Comparison of ENCODE assay signal across 9 mouse cellular contexts in the genomic region with DNA sequence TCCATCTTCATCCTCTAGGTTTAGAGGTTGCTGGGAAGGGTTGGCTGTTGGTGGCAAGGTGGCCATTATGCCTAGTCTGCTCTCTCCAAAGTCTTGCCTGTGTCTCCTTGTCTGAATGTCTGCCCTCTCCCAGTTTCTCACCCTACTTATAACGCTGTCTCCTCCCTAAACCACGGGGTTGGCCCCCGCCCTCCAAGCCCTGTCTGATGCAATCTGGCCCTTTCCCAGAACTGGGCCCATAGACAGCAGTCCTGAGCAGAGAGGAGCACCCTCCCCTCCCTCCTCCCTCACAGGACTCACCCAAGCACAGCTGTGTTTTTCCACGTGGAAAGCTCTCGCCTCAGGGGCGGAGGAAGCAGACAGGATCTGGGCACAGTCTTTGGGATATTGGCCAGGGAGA. TPM values are rescaled to one million over a fixed set of nuclear protein-coding genes. Genes with fewer than 3 reads are reported as not detected.
A peak's percentile ranks its signal among the peaks of the same experiment; 100 is the strongest.
DNase-seq lines count a peak whose midpoint lies in the region; ATAC-seq and TF ChIP-seq lines count a peak whose summit lies in the region.
"Had no signal": no experiment of that assay in that cellular context is flagged by ENCODE, and none has a peak within 500 bp of the region (broad histone marks: within the 10 kb centered on the region; RNA-seq: fewer than 3 reads in every experiment).

No protein-coding gene starts in this region.

- TF ChIP-seq POLR2A in CH12.LX (IDR thresholded peaks at IDR 0.05; ENCODE audit: low read depth, low read length): 0 out of 2 replicates have a peak, but pooled peaks have one; percentile 22

- no peaks in the 10 kb centered on the region for H3K27me3 ChIP-seq in CH12.LX (replicated peaks)
- H3K27me3 ChIP-seq in Patski: no peaks in the 10 kb centered on the region
- no peaks in the 10 kb centered on the region for H3K27me3 ChIP-seq in hindbrain, postnatal 0 days (ENCODE audit: insufficient read depth, low read length)
- no peaks in the 10 kb centered on the region for H3K27me3 ChIP-seq in forebrain, embryonic 16.5 days (replicated peaks; ENCODE audit: control insufficient read depth, insufficient read depth, low read length)

- dilution Hi-C loops in CH12.LX (cut with MboI; ENCODE audit: extremely low pct_ligation_motif_present, extremely low pct_unique_long_range_greater_than_20kb, low sequenced_read_pairs): no loop called here

- TF ChIP-seq RAD21 in CH12.LX (IDR thresholded peaks at IDR 0.05; ENCODE audit: low read depth, low read length): no peak

- intact Hi-C loops in left cerebral cortex, postnatal 10 days (cut with DNase I): no loop called here

- ATAC-seq in Patski: peak; percentile 61
- peak; percentile 56; the same call in 1 of the 2 replicates for ATAC-seq in hindbrain, postnatal 0 days
- ATAC-seq in forebrain, embryonic 16.5 days: no peak

- peaks cover 13 to 34% of the 10 kb centered on the region in 2 experiments for H3K4me1 ChIP-seq in CH12.LX (ENCODE audit: control insufficient read depth in 1 of 2, insufficient read depth in 2 of 2)
- H3K4me1 ChIP-seq in hindbrain, postnatal 0 days (ENCODE audit: insufficient read depth, low read length): no peaks in the 10 kb centered on the region
- H3K4me1 ChIP-seq in forebrain, embryonic 16.5 days (replicated peaks; ENCODE audit: control insufficient read depth, insufficient read depth, low read length): no peaks in the 10 kb centered on the region

- peak overlapping the region; percentile 10; the same call in 1 of the 2 replicates for H3K4me2 ChIP-seq in CH12.LX (ENCODE audit: insufficient read depth, low read depth, poor library complexity, severe bottlenecking)
- no peak overlapping the region for H3K4me2 ChIP-seq in hindbrain, postnatal 0 days (ENCODE audit: low read depth, low read length)
- H3K4me2 ChIP-seq in forebrain, embryonic 16.5 days (ENCODE audit: low read length): no peak overlapping the region

- CTCF ChIA-PET in Patski (lab: Charles Lee): interaction anchor here (1.2 to 1.3 kb wide), 2 partner anchors 13 to 45 kb away, joined by 3 to 4 read pairs; no protein-coding TSS in a partner anchor

- peak overlapping the region; percentile 32 for H3K9ac ChIP-seq in CH12.LX (ENCODE audit: insufficient read depth, low read depth)
- no peak overlapping the region for H3K9ac ChIP-seq in hindbrain, postnatal 0 days (replicated peaks; ENCODE audit: low read length)
- H3K9ac ChIP-seq in forebrain, embryonic 16.5 days (replicated peaks; ENCODE audit: low read depth, low read length): no peak overlapping the region

- H3K4me3 ChIP-seq in CH12.LX (replicated peaks in 1 of 3; ENCODE audit: low read depth in 2 of 3, low read length in 2 of 3, poor library complexity in 1 of 3): peak overlapping the region; percentile 42 to 49 (median 45)
- H3K4me3 ChIP-seq in hindbrain, postnatal 0 days (ENCODE audit: low read length): no peak overlapping the region
- peak overlapping the region; percentile 44 for H3K4me3 ChIP-seq in macrophage (ENCODE audit: inconsistent target)
- H3K4me3 ChIP-seq in forebrain, embryonic 16.5 days (replicated peaks; ENCODE audit: low read length): no peak overlapping the region

- no peak overlapping the region for H3K27ac ChIP-seq in CH12.LX (ENCODE audit: insufficient read depth, low read depth)
- H3K27ac ChIP-seq in hindbrain, postnatal 0 days: no peak overlapping the region
- peak overlapping the region; percentile 88 for H3K27ac ChIP-seq in macrophage
- no peak overlapping the region for H3K27ac ChIP-seq in forebrain, embryonic 16.5 days (ENCODE audit: low read length)

- H3K79me2 ChIP-seq in CH12.LX (replicated peaks; ENCODE audit: control insufficient read depth, extremely low read depth, insufficient read depth, poor library complexity, severe bottlenecking) (no peaks in the 10 kb centered on the region), macrophage (ENCODE audit: inconsistent target) (peaks cover 25% of the 10 kb centered on the region)

- TF ChIP-seq CTCF in CH12.LX (conservative IDR thresholded peaks at IDR 0.05 in 1 of 2, IDR thresholded peaks at IDR 0.05 in 1 of 2; ENCODE audit: low read depth in 2 of 2, low read length in 2 of 2) (no peak), Patski (IDR thresholded peaks at IDR 0.05) (no peak)
- no peak for TF ChIP-seq CTCF in hindbrain, postnatal 0 days (IDR thresholded peaks at IDR 0.05; ENCODE audit: low read depth)

- in situ Hi-C loops in CH12.LX (cut with MboI; ENCODE audit: low pct_ligation_motif_present, low pct_unique_long_range_greater_than_20kb, low sequenced_read_pairs) (no loop called here), Patski (cut with MboI; ENCODE audit: low pct_unique_long_range_greater_than_20kb) (no loop called here)

- POLR2A ChIA-PET in Patski (lab: Charles Lee): interaction anchor here (1.4 kb wide), 1 partner anchor 43 kb away, joined by 3 read pairs; no protein-coding TSS in a partner anchor

- WGBS in hindbrain, postnatal 0 days: 47% methylated on average over 6 of the region's 6 CpGs
- 28% methylated on average over 5 of the region's 6 CpGs for WGBS in macrophage (ENCODE audit: missing documents)
- 59% methylated on average over 6 of the region's 6 CpGs for WGBS in forebrain, embryonic 16.5 days

- H3K36me3 ChIP-seq in CH12.LX (replicated peaks in 1 of 2; ENCODE audit: control insufficient read depth in 1 of 2, insufficient read depth in 1 of 2, low read length in 1 of 2) (peaks cover 0 to 20% of the 10 kb centered on the region in 2 experiments), macrophage (ENCODE audit: inconsistent target) (no peaks in the 10 kb centered on the region)
- no peaks in the 10 kb centered on the region for H3K36me3 ChIP-seq in hindbrain, postnatal 0 days (ENCODE audit: insufficient read depth, low read length)
- H3K36me3 ChIP-seq in forebrain, embryonic 16.5 days (ENCODE audit: control insufficient read depth, insufficient read depth): no peaks in the 10 kb centered on the region

- no peak for DNase-seq in CH12.LX (ENCODE audit: extremely low read depth)
- no peak for DNase-seq in Patski (ENCODE audit: low read depth, low spot score)
- DNase-seq in frontal cortex, postnatal 10 days (ENCODE audit: low spot score in 2 of 2): peak; percentile 40 to 41
- DNase-seq in hindbrain, postnatal 0 days (ENCODE audit: low spot score): peak; percentile 42
- peak; percentile 16 to 87 for DNase-seq in left cerebral cortex, postnatal 10 days (ENCODE audit: extremely low spot score in 1 of 2, low spot score in 2 of 2)
- peak; percentile 45 for DNase-seq in urinary bladder, adult 2 months (ENCODE audit: low spot score)

- no peaks in the 10 kb centered on the region for H3K9me3 ChIP-seq in CH12.LX (replicated peaks; ENCODE audit: low read length)
- no peaks in the 10 kb centered on the region for H3K9me3 ChIP-seq in hindbrain, postnatal 0 days (ENCODE audit: low read length)
- H3K9me3 ChIP-seq in forebrain, embryonic 16.5 days (ENCODE audit: control insufficient read depth, low read length): no peaks in the 10 kb centered on the region

- no peak for TF ChIP-seq EP300 in CH12.LX (IDR thresholded peaks at IDR 0.05; ENCODE audit: low read length)

RNA-seq across cellular contexts. Expression of gene Nupr1, which starts 5.3 kb away (rescaled TPM):
- total RNA-seq in CH12.LX (2012; rRNA removed) (4.9 and 13.9 TPM in 2 replicates), CH12.LX (2014; rRNA removed) (5.5 and 6.4 TPM in 2 replicates)
- polyA plus RNA-seq in CH12.LX (2012; ENCODE audit: insufficient read length, low read depth) (12.5 and 13.5 TPM in 2 replicates), Patski (2021) (138 TPM), macrophage (2018) (14.9 to 47.0 TPM (median 32.4 TPM) in 3 replicates)
- 5.9 and 6.7 TPM in 2 replicates for total RNA-seq in hindbrain, postnatal 0 days (2014; rRNA removed)
- 19.1 and 19.5 TPM in 2 replicates for polyA plus RNA-seq in hindbrain, postnatal 0 days (2015; fragmentation: Nextera tagmentation; extraction: Ambion mirVana)
- 1 to 10 TPM; 8.7 to 8.9 TPM for total RNA-seq in left cerebral cortex, postnatal 10 days (2021)
- total RNA-seq in macrophage (2018; cell fraction: chromatin; rRNA removed): 100 to 1,000 TPM in 11 of 26 experiments, 10 to 100 TPM in 13, 1 to 10 TPM in 2; 8.5 to 342 (median 89.7) TPM
- total RNA-seq in macrophage (2018; cell fraction: cytosol; rRNA removed): 100 to 1,000 TPM in 17 of 26 experiments, 10 to 100 TPM in 9; 24.9 to 591 (median 243) TPM
- 100 to 1,000 TPM in 18 of 26 experiments, 10 to 100 TPM in 8; 22.1 to 699 (median 165) TPM for total RNA-seq in macrophage (2018; cell fraction: nucleus; rRNA removed)
- 67.1 and 82.3 TPM in 2 replicates for polyA plus RNA-seq in urinary bladder, adult 2 months (2012; rRNA removed)
- 5.2 and 5.7 TPM in 2 replicates for polyA plus RNA-seq in forebrain, embryonic 16.5 days (2015; fragmentation: Nextera tagmentation; extraction: Ambion mirVana)

RNA-seq across cellular contexts. Expression of gene Sgf29, which starts 23.7 kb away (rescaled TPM):
- total RNA-seq in CH12.LX (2012; rRNA removed) (45.9 and 55.6 TPM in 2 replicates), CH12.LX (2014; rRNA removed) (20.5 and 31.7 TPM in 2 replicates)
- polyA plus RNA-seq in CH12.LX (2012; ENCODE audit: insufficient read length, low read depth) (70.0 and 71.7 TPM in 2 replicates), Patski (2021) (21.1 TPM), macrophage (2018) (12.5 to 21.7 TPM (median 17.0 TPM) in 3 replicates)
- total RNA-seq in hindbrain, postnatal 0 days (2014; rRNA removed): 35.1 and 36.3 TPM in 2 replicates
- 47.0 and 49.9 TPM in 2 replicates for polyA plus RNA-seq in hindbrain, postnatal 0 days (2015; fragmentation: Nextera tagmentation; extraction: Ambion mirVana)
- 10 to 100 TPM; 32.8 to 42.3 TPM for total RNA-seq in left cerebral cortex, postnatal 10 days (2021)
- 10 to 100 TPM in 21 of 26 experiments, 1 to 10 TPM in 5; 3.7 to 39.6 (median 21.9) TPM for total RNA-seq in macrophage (2018; cell fraction: chromatin; rRNA removed)
- 10 to 100 TPM; 10.2 to 23.4 (median 16.9) TPM for total RNA-seq in macrophage (2018; cell fraction: cytosol; rRNA removed)
- 10 to 100 TPM in 18 of 26 experiments, 1 to 10 TPM in 8; 4.0 to 36.7 (median 16.2) TPM for total RNA-seq in macrophage (2018; cell fraction: nucleus; rRNA removed)
- 24.5 and 27.7 TPM in 2 replicates for polyA plus RNA-seq in urinary bladder, adult 2 months (2012; rRNA removed)
- polyA plus RNA-seq in forebrain, embryonic 16.5 days (2015; fragmentation: Nextera tagmentation; extraction: Ambion mirVana): 55.8 and 57.5 TPM in 2 replicates

RNA-seq across cellular contexts. Expression of gene Il27, which starts 30.6 kb away (rescaled TPM):
- total RNA-seq in CH12.LX (2012; rRNA removed) (not detected in 2 replicates), CH12.LX (2014; rRNA removed) (not detected in 2 replicates)
- polyA plus RNA-seq in CH12.LX (2012; ENCODE audit: insufficient read length, low read depth) (0.31 TPM in 1 of 2 replicates, not detected in the other), Patski (2021) (0.68 TPM), macrophage (2018) (1.1 to 2.6 TPM (median 1.2 TPM) in 3 replicates)
- 0.94 TPM in 1 of 2 replicates, not detected in the other for total RNA-seq in hindbrain, postnatal 0 days (2014; rRNA removed)
- not detected in 2 replicates for polyA plus RNA-seq in hindbrain, postnatal 0 days (2015; fragmentation: Nextera tagmentation; extraction: Ambion mirVana)
- total RNA-seq in left cerebral cortex, postnatal 10 days (2021): not detected
- total RNA-seq in macrophage (2018; cell fraction: chromatin; rRNA removed): 100 to 1,000 TPM in 7 of 26 experiments, 10 to 100 TPM in 8, 1 to 10 TPM in 7, not detected in 4; 1.5 to 279 (median 15.6) TPM
- 100 to 1,000 TPM in 2 of 26 experiments, 10 to 100 TPM in 9, 1 to 10 TPM in 13, under 1 TPM in 2; 0.60 to 133 (median 8.8) TPM for total RNA-seq in macrophage (2018; cell fraction: cytosol; rRNA removed)
- total RNA-seq in macrophage (2018; cell fraction: nucleus; rRNA removed): 100 to 1,000 TPM in 6 of 26 experiments, 10 to 100 TPM in 12, 1 to 10 TPM in 8; 2.2 to 494 (median 26.4) TPM
- 0.18 and 0.22 TPM in 2 replicates for polyA plus RNA-seq in urinary bladder, adult 2 months (2012; rRNA removed)
- not detected in 2 replicates for polyA plus RNA-seq in forebrain, embryonic 16.5 days (2015; fragmentation: Nextera tagmentation; extraction: Ambion mirVana)
- polyA plus RNA-seq: neural tube, embryonic 14.5 days had no signal

RNA-seq across cellular contexts. Expression of gene Cln3, which starts 39.8 kb away (rescaled TPM):
- 20.7 and 21.9 TPM in 2 replicates for total RNA-seq in CH12.LX (2012; rRNA removed)
- 19.1 and 19.2 TPM in 2 replicates for total RNA-seq in CH12.LX (2014; rRNA removed)
- 46.2 and 47.2 TPM in 2 replicates for polyA plus RNA-seq in CH12.LX (2012; ENCODE audit: insufficient read length, low read depth)
- polyA plus RNA-seq in Patski (2021): 2.6 TPM
- total RNA-seq in hindbrain, postnatal 0 days (2014; rRNA removed): 27.7 and 34.2 TPM in 2 replicates
- 22.3 and 25.1 TPM in 2 replicates for polyA plus RNA-seq in hindbrain, postnatal 0 days (2015; fragmentation: Nextera tagmentation; extraction: Ambion mirVana)
- 10 to 100 TPM; 21.2 to 22.1 TPM for total RNA-seq in left cerebral cortex, postnatal 10 days (2021)
- 1,000 to 10,000 TPM in 5 of 26 experiments, 100 to 1,000 TPM in 21; 398 to 3,038 (median 601) TPM for total RNA-seq in macrophage (2018; cell fraction: chromatin; rRNA removed)
- 100 to 1,000 TPM; 117 to 211 (median 152) TPM for total RNA-seq in macrophage (2018; cell fraction: cytosol; rRNA removed)
- 1,000 to 10,000 TPM in 3 of 26 experiments, 100 to 1,000 TPM in 23; 244 to 1,983 (median 383) TPM for total RNA-seq in macrophage (2018; cell fraction: nucleus; rRNA removed)
- 81.0 to 165 TPM (median 104 TPM) in 3 replicates for polyA plus RNA-seq in macrophage (2018)
- polyA plus RNA-seq in urinary bladder, adult 2 months (2012; rRNA removed): 48.1 and 53.3 TPM in 2 replicates
- polyA plus RNA-seq in forebrain, embryonic 16.5 days (2015; fragmentation: Nextera tagmentation; extraction: Ambion mirVana): 34.4 and 37.3 TPM in 2 replicates

RNA-seq across cellular contexts. Expression of gene Apobr, which starts 40.6 kb away (rescaled TPM):
- total RNA-seq in CH12.LX (2012; rRNA removed) (1.3 and 1.8 TPM in 2 replicates), CH12.LX (2014; rRNA removed) (1.5 and 1.6 TPM in 2 replicates)
- polyA plus RNA-seq in CH12.LX (2012; ENCODE audit: insufficient read length, low read depth) (9.7 and 10.1 TPM in 2 replicates), Patski (2021) (0.94 TPM), macrophage (2018) (51.3 to 183 TPM (median 99.8 TPM) in 3 replicates)
- total RNA-seq in hindbrain, postnatal 0 days (2014; rRNA removed): 0.25 and 6.3 TPM in 2 replicates
- 0.47 and 0.50 TPM in 2 replicates for polyA plus RNA-seq in hindbrain, postnatal 0 days (2015; fragmentation: Nextera tagmentation; extraction: Ambion mirVana)
- 1 to 10 TPM in 1 of 2 experiments, under 1 TPM in 1; 0.97 to 1.1 TPM for total RNA-seq in left cerebral cortex, postnatal 10 days (2021)
- 100 to 1,000 TPM in 25 of 26 experiments, 10 to 100 TPM in 1; 91.4 to 389 (median 168) TPM for total RNA-seq in macrophage (2018; cell fraction: chromatin; rRNA removed)
- total RNA-seq in macrophage (2018; cell fraction: cytosol; rRNA removed): 100 to 1,000 TPM in 2 of 26 experiments, 10 to 100 TPM in 24; 48.9 to 110 (median 75.0) TPM
- total RNA-seq in macrophage (2018; cell fraction: nucleus; rRNA removed): 100 to 1,000 TPM; 123 to 332 (median 182) TPM
- polyA plus RNA-seq in urinary bladder, adult 2 months (2012; rRNA removed): 2.1 and 3.0 TPM in 2 replicates
- 0.29 and 0.77 TPM in 2 replicates for polyA plus RNA-seq in forebrain, embryonic 16.5 days (2015; fragmentation: Nextera tagmentation; extraction: Ambion mirVana)

Comparison
In these comparisons a context has a peak if more than half of its experiments do, and no peak if none do; other contexts are left out.
1. DNase-seq: peak in frontal cortex, postnatal 10 days (2 of 2), hindbrain, postnatal 0 days (single experiment), left cerebral cortex, postnatal 10 days (2 of 2) and urinary bladder, adult 2 months (single experiment); none in CH12.LX (single experiment) and Patski (single experiment).
2. H3K4me3 ChIP-seq: peak in CH12.LX (3 of 3) and macrophage (single experiment); none in hindbrain, postnatal 0 days (single experiment) and forebrain, embryonic 16.5 days (single experiment).